Mouse (Mus musculus): ENCODE measurements around the gene Cfap126. TPM values are rescaled to one million over a fixed set of nuclear protein-coding genes. Genes with fewer than 3 reads are reported as not detected.
"Not testable (repeated sequence)": the region's sequence is repeated elsewhere in the genome, so short reads cannot be mapped to it uniquely, and the experiment has no call there.

Cfap126 gene
- polyA plus RNA-seq, 1 experiment from 2014 or later: 1.7 TPM

GRCm38 (mm10) chr1:171071726-171072125 is 42.0 kb upstream of the Cfap126 start:
- H3K4me2 ChIP-seq (ENCODE audit: low read depth, low read length); H3K27ac ChIP-seq (replicated peaks; ENCODE audit: low read depth, low read length); H3K9ac ChIP-seq (replicated peaks; ENCODE audit: low read length); H3K4me1 ChIP-seq (ENCODE audit: control insufficient read depth, insufficient read depth, low read length); H3K36me3 ChIP-seq (replicated peaks; ENCODE audit: control insufficient read depth, insufficient read depth, low read depth, low read length); H3K9me3 ChIP-seq (replicated peaks; ENCODE audit: control insufficient read depth, low read length); H3K4me3 ChIP-seq (ENCODE audit: low read depth, low read length); DNase-seq (ENCODE audit: low spot score): not testable (repeated sequence)
- no CpG with 5 or more reads among the region's 35 CpGs for WGBS
- H3K27me3 ChIP-seq (ENCODE audit: control insufficient read depth, insufficient read depth, low read length): peaks cover 22% of the 10 kb centered on the region
- ATAC-seq (replicated peaks; ENCODE audit: insufficient number of reproducible peaks, low FRiP score, low TSS enrichment, low read depth): peak; percentile 46

- peaks cover 22% of the 10 kb centered on the region for H3K27me3 ChIP-seq (ENCODE audit: control insufficient read depth, insufficient read depth, low read length)
- H3K9ac ChIP-seq (replicated peaks; ENCODE audit: low read length); DNase-seq (ENCODE audit: low spot score): not testable (repeated sequence)
Measured at GRCm38 (mm10) chr1:171072217-171072616, 41.5 kb upstream of the Cfap126 start.

GRCm38 (mm10) chr1:171074283-171074682 is 39.4 kb upstream of the Cfap126 start:
- H3K9me3 ChIP-seq (replicated peaks; ENCODE audit: control insufficient read depth, low read length); H3K4me2 ChIP-seq (ENCODE audit: low read depth, low read length); H3K4me1 ChIP-seq (ENCODE audit: control insufficient read depth, insufficient read depth, low read length); DNase-seq (ENCODE audit: low spot score); H3K9ac ChIP-seq (replicated peaks; ENCODE audit: low read length); H3K36me3 ChIP-seq (replicated peaks; ENCODE audit: control insufficient read depth, insufficient read depth, low read depth, low read length); H3K4me3 ChIP-seq (ENCODE audit: low read depth, low read length); H3K27ac ChIP-seq (replicated peaks; ENCODE audit: low read depth, low read length): not testable (repeated sequence)
- 20% methylated on average over 4 of the region's 10 CpGs for WGBS
- peaks cover 23% of the 10 kb centered on the region for H3K27me3 ChIP-seq (ENCODE audit: control insufficient read depth, insufficient read depth, low read length)
- peak; percentile 19 for ATAC-seq (replicated peaks; ENCODE audit: insufficient number of reproducible peaks, low FRiP score, low TSS enrichment, low read depth)

More at GRCm38 (mm10) chr1:171072217-171072616, 41.5 kb upstream of the Cfap126 start:
- H3K27ac ChIP-seq (replicated peaks; ENCODE audit: low read depth, low read length); H3K9me3 ChIP-seq (replicated peaks; ENCODE audit: control insufficient read depth, low read length); H3K4me1 ChIP-seq (ENCODE audit: control insufficient read depth, insufficient read depth, low read length); H3K4me2 ChIP-seq (ENCODE audit: low read depth, low read length); H3K36me3 ChIP-seq (replicated peaks; ENCODE audit: control insufficient read depth, insufficient read depth, low read depth, low read length); H3K4me3 ChIP-seq (ENCODE audit: low read depth, low read length): not testable (repeated sequence)
- peak; percentile 26 for ATAC-seq (replicated peaks; ENCODE audit: insufficient number of reproducible peaks, low FRiP score, low TSS enrichment, low read depth)
- WGBS: no CpG with 5 or more reads among the region's 45 CpGs

- not testable (repeated sequence) for DNase-seq (ENCODE audit: low spot score); H3K9ac ChIP-seq (replicated peaks; ENCODE audit: low read length); ATAC-seq (replicated peaks; ENCODE audit: insufficient number of reproducible peaks, low FRiP score, low TSS enrichment, low read depth); H3K4me3 ChIP-seq (ENCODE audit: low read depth, low read length); H3K27ac ChIP-seq (replicated peaks; ENCODE audit: low read depth, low read length); H3K4me1 ChIP-seq (ENCODE audit: control insufficient read depth, insufficient read depth, low read length); H3K9me3 ChIP-seq (replicated peaks; ENCODE audit: control insufficient read depth, low read length); H3K4me2 ChIP-seq (ENCODE audit: low read depth, low read length); H3K36me3 ChIP-seq (replicated peaks; ENCODE audit: control insufficient read depth, insufficient read depth, low read depth, low read length)
- H3K27me3 ChIP-seq (ENCODE audit: control insufficient read depth, insufficient read depth, low read length): peaks cover 12% of the 10 kb centered on the region
- WGBS: 71% methylated on average over 3 of the region's 5 CpGs
Measured at GRCm38 (mm10) chr1:171076176-171076575, 37.5 kb upstream of the Cfap126 start.

GRCm38 (mm10) chr1:171077192-171077591 is 36.5 kb upstream of the Cfap126 start:
- not testable (repeated sequence) for H3K36me3 ChIP-seq (replicated peaks; ENCODE audit: control insufficient read depth, insufficient read depth, low read depth, low read length); H3K27ac ChIP-seq (replicated peaks; ENCODE audit: low read depth, low read length); H3K9me3 ChIP-seq (replicated peaks; ENCODE audit: control insufficient read depth, low read length); H3K4me2 ChIP-seq (ENCODE audit: low read depth, low read length); DNase-seq (ENCODE audit: low spot score); H3K9ac ChIP-seq (replicated peaks; ENCODE audit: low read length); H3K4me3 ChIP-seq (ENCODE audit: low read depth, low read length); ATAC-seq (replicated peaks; ENCODE audit: insufficient number of reproducible peaks, low FRiP score, low TSS enrichment, low read depth); H3K4me1 ChIP-seq (ENCODE audit: control insufficient read depth, insufficient read depth, low read length)
- H3K27me3 ChIP-seq (ENCODE audit: control insufficient read depth, insufficient read depth, low read length): peaks cover 16% of the 10 kb centered on the region
- 38% methylated on average over 5 of the region's 5 CpGs for WGBS

- not testable (repeated sequence) for H3K4me3 ChIP-seq (ENCODE audit: low read depth, low read length); H3K4me1 ChIP-seq (ENCODE audit: control insufficient read depth, insufficient read depth, low read length); H3K4me2 ChIP-seq (ENCODE audit: low read depth, low read length); H3K27ac ChIP-seq (replicated peaks; ENCODE audit: low read depth, low read length); H3K36me3 ChIP-seq (replicated peaks; ENCODE audit: control insufficient read depth, insufficient read depth, low read depth, low read length); H3K9ac ChIP-seq (replicated peaks; ENCODE audit: low read length); H3K9me3 ChIP-seq (replicated peaks; ENCODE audit: control insufficient read depth, low read length); DNase-seq (ENCODE audit: low spot score)
- H3K27me3 ChIP-seq (ENCODE audit: control insufficient read depth, insufficient read depth, low read length): peaks cover 16% of the 10 kb centered on the region
- peak; percentile 20 for ATAC-seq (replicated peaks; ENCODE audit: insufficient number of reproducible peaks, low FRiP score, low TSS enrichment, low read depth)
- 3% methylated on average over 17 of the region's 27 CpGs for WGBS
Measured at GRCm38 (mm10) chr1:171077955-171078354, 35.8 kb upstream of the Cfap126 start.

GRCm38 (mm10) chr1:171078419-171078818 is 35.3 kb upstream of the Cfap126 start:
- H3K27ac ChIP-seq (replicated peaks; ENCODE audit: low read depth, low read length); H3K9ac ChIP-seq (replicated peaks; ENCODE audit: low read length); H3K4me3 ChIP-seq (ENCODE audit: low read depth, low read length); H3K36me3 ChIP-seq (replicated peaks; ENCODE audit: control insufficient read depth, insufficient read depth, low read depth, low read length); H3K9me3 ChIP-seq (replicated peaks; ENCODE audit: control insufficient read depth, low read length); H3K4me1 ChIP-seq (ENCODE audit: control insufficient read depth, insufficient read depth, low read length); ATAC-seq (replicated peaks; ENCODE audit: insufficient number of reproducible peaks, low FRiP score, low TSS enrichment, low read depth); DNase-seq (ENCODE audit: low spot score); H3K4me2 ChIP-seq (ENCODE audit: low read depth, low read length): not testable (repeated sequence)
- H3K27me3 ChIP-seq (ENCODE audit: control insufficient read depth, insufficient read depth, low read length): peaks cover 16% of the 10 kb centered on the region
- WGBS: 24% methylated on average over 12 of the region's 12 CpGs

GRCm38 (mm10) chr1:171079345-171079744 is 34.4 kb upstream of the Cfap126 start:
- DNase-seq (ENCODE audit: low spot score); H3K4me1 ChIP-seq (ENCODE audit: control insufficient read depth, insufficient read depth, low read length); H3K36me3 ChIP-seq (replicated peaks; ENCODE audit: control insufficient read depth, insufficient read depth, low read depth, low read length); H3K4me3 ChIP-seq (ENCODE audit: low read depth, low read length); H3K9me3 ChIP-seq (replicated peaks; ENCODE audit: control insufficient read depth, low read length); H3K27me3 ChIP-seq (ENCODE audit: control insufficient read depth, insufficient read depth, low read length); H3K27ac ChIP-seq (replicated peaks; ENCODE audit: low read depth, low read length); H3K9ac ChIP-seq (replicated peaks; ENCODE audit: low read length); H3K4me2 ChIP-seq (ENCODE audit: low read depth, low read length): not testable (repeated sequence)
- peak; percentile 57 for ATAC-seq (replicated peaks; ENCODE audit: insufficient number of reproducible peaks, low FRiP score, low TSS enrichment, low read depth)
- 11% methylated on average over 1 of the region's 35 CpGs for WGBS

Measured in embryonic facial prominence, embryonic 11.5 days (tissue).